Mouse (Mus musculus) limb, embryonic 14.5 days (tissue): ENCODE data around the gene Dynlt1f. TPM values are rescaled to one million over a fixed set of nuclear protein-coding genes. Genes with fewer than 3 reads are reported as not detected.
"Not testable (repeated sequence)": the region's sequence is repeated elsewhere in the genome, so short reads cannot be mapped to it uniquely, and the experiment has no call there.

Experiments used
- ATAC-seq: fragments of 200-750 bp; cut with Nextera tagmentation; 2 replicates; pipeline ENCODE4 v1.8.0; 2017; ENCODE audit warnings: low read depth, moderate number of reproducible peaks, moderate TSS enrichment; ENCODE audit not compliant: low FRiP score
- DNase-seq: peaks from one replicate; pipeline ENCODE4 v3.0.0-alpha.2; 2015; ENCODE audit warnings: low spot score
- H3K27ac ChIP-seq: fragments of 300-500 bp; sonication (generic); replicated peaks from 2 replicates; pipeline ENCODE4 v1.5.1; 2014; ENCODE audit warnings: low read depth, mild to moderate bottlenecking, low read length, moderate library complexity, mixed read lengths
- H3K27me3 ChIP-seq: fragments of 300-500 bp; sonication (generic); 2 replicates; pipeline ENCODE4 v1.6.1; 2014; ENCODE audit warnings: low read length, mixed read lengths; ENCODE audit not compliant: control insufficient read depth, insufficient read depth
- H3K36me3 ChIP-seq: fragments of 300-500 bp; sonication (generic); 2 replicates; pipeline ENCODE4 v1.6.1; 2014; ENCODE audit warnings: mild to moderate bottlenecking, low read length, moderate library complexity, mixed read lengths; ENCODE audit not compliant: control insufficient read depth, insufficient read depth
- H3K4me1 ChIP-seq: fragments of 300-500 bp; sonication (generic); 2 replicates; pipeline ENCODE4 v1.6.1; 2014; ENCODE audit warnings: antibody characterized with exemption, low read length, mixed read lengths; ENCODE audit not compliant: control insufficient read depth, insufficient read depth
- H3K4me2 ChIP-seq: fragments of 300-500 bp; sonication (generic); replicated peaks from 2 replicates; pipeline ENCODE4 v1.6.1; 2014; ENCODE audit warnings: low read depth, mild to moderate bottlenecking, low read length, moderate library complexity; ENCODE audit not compliant: severe bottlenecking
- H3K4me3 ChIP-seq: fragments of 300-500 bp; sonication (generic); replicated peaks from 2 replicates; pipeline ENCODE4 v1.5.1; 2014; ENCODE audit warnings: low read length
- H3K9ac ChIP-seq: fragments of 300-500 bp; sonication (generic); 2 replicates; pipeline ENCODE4 v1.6.1; 2014; ENCODE audit warnings: mild to moderate bottlenecking, low read depth, low read length, moderate library complexity; ENCODE audit not compliant: severe bottlenecking
- H3K9me3 ChIP-seq: fragments of 300-500 bp; sonication (generic); 2 replicates; pipeline ENCODE4 v1.6.1; 2016; ENCODE audit warnings: low read length; ENCODE audit not compliant: control insufficient read depth
- POLR2A ChIP-seq: fragments of 200-500 bp; IDR thresholded peaks from 2 replicates; pipeline ENCODE4 v1.8.0; 2012; ENCODE audit warnings: inconsistent platforms, mild to moderate bottlenecking, moderate library complexity, borderline replicate concordance; ENCODE audit not compliant: insufficient read depth, insufficient read length; ENCODE audit errors: extremely low read depth
- WGBS: fragments of 180-500 bp; shearing (Covaris S2); extraction: QIAGEN DNeasy Blood & Tissue Kit; methylation state at CpG from one replicate; pipeline ENCODE4 v1.1.7; 2014; 5-methylcytosine and 5-hydroxymethylcytosine counted together
- polyA plus RNA-seq, 2 experiments: library from polyadenylated mRNA; depleted of rRNA in 1 of 2; stranded (reverse) in 1 of 2; unstranded in 1 of 2; fragments of >200 nt; fragmentation: Nextera tagmentation in 1 of 2; extraction: Ambion mirVana in 1 of 2; gene quantifications; 2 replicates each; pipeline versions ENCODE4 v1.2.1 to v1.2.3; 2012 to 2014

Dynlt1f gene
- polyA plus RNA-seq, 2 experiments = 228 to 248 TPM

- not testable (repeated sequence) for H3K9me3 ChIP-seq, H3K4me1 ChIP-seq, H3K36me3 ChIP-seq, H3K27me3 ChIP-seq, H3K27ac ChIP-seq
- 0 out of 2 replicates have a peak, but pooled peaks have one; percentile 20 for TF ChIP-seq POLR2A
- WGBS = 17% methylated on average over 25 of the region's 40 CpGs
- 0 out of 2 replicates have a peak within 1 kb of the TSS, but pooled peaks have one; percentile 12 for H3K9ac ChIP-seq
- peak; percentile 99 for ATAC-seq
- H3K4me2 ChIP-seq = peak within 1 kb of the TSS; percentile 33
- H3K4me3 ChIP-seq = peak within 1 kb of the TSS; percentile 30
- DNase-seq = peak; percentile 82
Observed at GRCm38 (mm10) chr17:6601204-6601911, 54.3 kb downstream of the Dynlt1f start, which contains the start of gene Dynlt1c. TSS of gene Dynlt1c (plus strand) at chr17:6601671.

DNA sequence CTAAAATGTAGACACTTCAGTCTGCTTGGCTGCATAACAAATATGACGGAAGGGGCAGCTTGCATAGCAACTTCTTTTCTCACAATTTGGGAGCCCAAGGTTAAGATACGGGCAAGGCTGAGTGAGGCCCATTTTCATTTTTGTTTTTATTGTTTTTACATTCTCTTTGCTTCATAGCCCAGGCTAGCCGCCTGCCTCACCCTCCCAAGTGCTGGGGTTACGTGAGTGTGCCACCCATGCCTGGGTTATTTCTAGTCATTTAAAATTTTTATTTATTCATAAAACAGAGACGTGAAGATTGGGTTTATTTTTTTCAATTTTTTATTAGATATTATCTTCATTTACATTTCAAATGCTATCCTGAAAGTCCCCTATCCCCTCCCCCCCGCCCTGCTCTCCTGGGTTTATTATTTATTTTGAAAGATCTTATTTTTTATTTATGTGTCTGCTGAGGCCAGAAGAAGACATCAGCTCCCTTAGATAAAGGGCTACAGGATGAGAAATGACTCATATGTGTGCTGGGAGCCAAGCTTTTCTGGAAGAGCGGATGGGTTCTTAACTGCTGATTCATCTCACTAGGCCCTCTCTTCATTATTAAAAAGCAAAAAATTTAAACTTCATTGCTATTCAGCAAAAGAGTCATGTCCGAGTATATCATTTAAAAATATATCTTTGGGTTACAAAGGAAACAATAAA is 55.3 kb downstream of the Dynlt1f start:
- DNase-seq = not testable (repeated sequence)

DNA sequence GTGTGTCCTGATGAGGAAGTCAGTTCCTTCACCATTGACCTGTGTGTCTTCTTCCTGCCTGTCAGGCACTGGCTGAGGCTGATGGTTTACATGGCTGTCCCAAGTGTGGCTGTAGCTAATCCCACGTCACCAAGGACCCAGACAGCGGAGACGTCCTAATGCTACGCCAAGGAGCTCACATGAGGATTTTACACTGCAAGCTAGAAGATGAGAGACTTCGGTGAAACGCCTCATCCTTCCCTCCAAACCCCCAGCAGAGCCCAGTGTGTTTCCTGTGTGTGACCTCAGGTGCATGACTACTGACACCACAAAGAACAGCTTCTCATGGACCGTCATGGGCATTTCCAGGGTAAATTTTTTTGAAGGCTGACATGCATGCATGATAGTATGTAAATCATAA is 57.3 kb downstream of the Dynlt1f start:
- DNase-seq, H3K9ac ChIP-seq, H3K4me2 ChIP-seq, H3K27me3 ChIP-seq, ATAC-seq, H3K4me1 ChIP-seq, H3K9me3 ChIP-seq, H3K36me3 ChIP-seq, H3K4me3 ChIP-seq, H3K27ac ChIP-seq: not testable (repeated sequence)
- 92% methylated on average over 7 of the region's 7 CpGs for WGBS

More for the DNA sequence above, 55.3 kb downstream of the Dynlt1f start:
- not testable (repeated sequence) for H3K4me1 ChIP-seq, H3K4me2 ChIP-seq, ATAC-seq, H3K4me3 ChIP-seq, H3K27me3 ChIP-seq, H3K9ac ChIP-seq, H3K9me3 ChIP-seq, H3K27ac ChIP-seq, H3K36me3 ChIP-seq
- WGBS = 89% methylated on average over 5 of the region's 8 CpGs

Other genes with a start within 250 kb of the Dynlt1f start
- gene Dynlt1b, start 225.8 kb downstream of the Dynlt1f start, polyA plus RNA-seq (2012; rRNA removed) = 399 and 408 TPM in 2 replicates
- 513 and 517 TPM in 2 replicates for gene Dynlt1b, start 225.8 kb downstream of the Dynlt1f start, polyA plus RNA-seq (2014; fragmentation: Nextera tagmentation; extraction: Ambion mirVana)
- gene Dynlt1c, start 54.2 kb downstream of the Dynlt1f start, polyA plus RNA-seq (2012; rRNA removed) = 45.9 and 50.2 TPM in 2 replicates
- gene Dynlt1c, start 54.2 kb downstream of the Dynlt1f start, polyA plus RNA-seq (2014; fragmentation: Nextera tagmentation; extraction: Ambion mirVana) = 29.3 and 36.5 TPM in 2 replicates
- gene Sytl3, start 3.2 kb upstream of the Dynlt1f start, polyA plus RNA-seq (2012; rRNA removed) = 0.10 TPM in 2 replicates
- 0.19 and 0.26 TPM in 2 replicates for gene Sytl3, start 3.2 kb upstream of the Dynlt1f start, polyA plus RNA-seq (2014; fragmentation: Nextera tagmentation; extraction: Ambion mirVana)
- 26.5 and 39.2 TPM in 2 replicates for gene Ezr, start 126.9 kb upstream of the Dynlt1f start, polyA plus RNA-seq (2012; rRNA removed)
- 67.2 and 71.3 TPM in 2 replicates for gene Ezr, start 126.9 kb upstream of the Dynlt1f start, polyA plus RNA-seq (2014; fragmentation: Nextera tagmentation; extraction: Ambion mirVana)